Mouse (Mus musculus): ENCODE data around the gene Pnkd. TPM values are rescaled to one million over a fixed set of nuclear protein-coding genes. Genes with fewer than 3 reads are reported as not detected.

Pnkd gene
- total and polyA plus RNA-seq, 3 experiments: 45.5 to 318 (median 154) TPM

GRCm38 (mm10) chr1:74397919-74398451 is 113.3 kb downstream of the Pnkd start (continued):
- peak; percentile 50 for TF ChIP-seq ETS1 (conservative IDR thresholded peaks at IDR 0.05; ENCODE audit: low read depth, low read length)
- TF ChIP-seq USF2 (conservative IDR thresholded peaks at IDR 0.05; ENCODE audit: low read depth, low read length): no peak
- TF ChIP-seq ZMIZ1 (IDR thresholded peaks at IDR 0.05; ENCODE audit: low read depth, low read length): no peak
- TF ChIP-seq MAFK (IDR thresholded peaks at IDR 0.05; ENCODE audit: insufficient replicate concordance, low read length): no peak
- TF ChIP-seq MYC (IDR thresholded peaks at IDR 0.05; ENCODE audit: low read depth, low read length): peak; percentile 20; the same call in 1 of the 2 replicates
- no peak for TF ChIP-seq POLR2AphosphoS2 (IDR thresholded peaks at IDR 0.05; ENCODE audit: low read depth, low read length)
- no peak for TF ChIP-seq JUND (conservative IDR thresholded peaks at IDR 0.05; ENCODE audit: low read depth, low read length)
- no peak for TF ChIP-seq MXI1 (IDR thresholded peaks at IDR 0.05; ENCODE audit: low read depth, low read length)
- no peak for TF ChIP-seq HCFC1 (IDR thresholded peaks at IDR 0.05; ENCODE audit: low read depth, low read length)
- peak; percentile 36 for TF ChIP-seq SMC3 (IDR thresholded peaks at IDR 0.05; ENCODE audit: low read depth, low read length)
- TF ChIP-seq BHLHE40 (IDR thresholded peaks at IDR 0.05; ENCODE audit: low read depth, low read length): peak; percentile 35; the same call in 1 of the 2 replicates
- TF ChIP-seq MEF2A (IDR thresholded peaks at IDR 0.05; ENCODE audit: borderline replicate concordance, low read depth, low read length): peak; percentile 13
- no peak for TF ChIP-seq ZKSCAN1 (IDR thresholded peaks at IDR 0.05; ENCODE audit: borderline replicate concordance, low read depth, low read length)

- DNase-seq (ENCODE audit: extremely low read depth): no peak
- H3K27me3 ChIP-seq (replicated peaks): no peaks in the 10 kb centered on the region
- peaks cover 0 to 14% of the 10 kb centered on the region in 2 experiments; a peak in 2 of 4 replicates for H3K4me1 ChIP-seq (ENCODE audit: control insufficient read depth in 1 of 2, insufficient read depth in 2 of 2)
- no peaks in the 10 kb centered on the region for H3K36me3 ChIP-seq (replicated peaks in 1 of 2; ENCODE audit: control insufficient read depth in 1 of 2, insufficient read depth in 1 of 2, low read length in 1 of 2)
- H3K79me2 ChIP-seq (replicated peaks; ENCODE audit: control insufficient read depth, extremely low read depth, insufficient read depth, poor library complexity, severe bottlenecking): no peaks in the 10 kb centered on the region
- H3K4me2 ChIP-seq (ENCODE audit: insufficient read depth, low read depth, poor library complexity, severe bottlenecking): no peak overlapping the region
- dilution Hi-C loops (cut with MboI; ENCODE audit: extremely low pct_ligation_motif_present, extremely low pct_unique_long_range_greater_than_20kb, low sequenced_read_pairs) (no loop called here), in situ Hi-C loops (cut with MboI; ENCODE audit: low pct_ligation_motif_present, low pct_unique_long_range_greater_than_20kb, low sequenced_read_pairs) (no loop called here)
- no peak for TF ChIP-seq CTCF (conservative IDR thresholded peaks at IDR 0.05 in 1 of 2, IDR thresholded peaks at IDR 0.05 in 1 of 2; ENCODE audit: low read depth in 2 of 2, low read length in 2 of 2)
- TF ChIP-seq E2F4 (IDR thresholded peaks at IDR 0.05; ENCODE audit: insufficient replicate concordance, low read depth, low read length): no peak
- TF ChIP-seq JUN (IDR thresholded peaks at IDR 0.05; ENCODE audit: insufficient read depth, low read depth, low read length): no peak
- no peak for TF ChIP-seq ELF1 (IDR thresholded peaks at IDR 0.05; ENCODE audit: low read depth, low read length)
- no peak overlapping the region for H3K27ac ChIP-seq (ENCODE audit: insufficient read depth, low read depth)
- no peak overlapping the region for H3K9ac ChIP-seq (ENCODE audit: insufficient read depth, low read depth)
- no peaks in the 10 kb centered on the region for H3K9me3 ChIP-seq (replicated peaks; ENCODE audit: low read length)
- H3K4me3 ChIP-seq (replicated peaks in 1 of 3; ENCODE audit: low read depth in 2 of 3, low read length in 2 of 3, poor library complexity in 1 of 3): no peak overlapping the region
Measured at GRCm38 (mm10) chr1:74400531-74400930, 115.8 kb downstream of the Pnkd start.
